Comparison of ENCODE assay signal across 10 mouse cellular contexts in genomic region chr12:5088639-5089038, GRCm38 (mm10).
DNase-seq lines count a peak whose midpoint lies in the region; ATAC-seq and TF ChIP-seq lines count a peak whose summit lies in the region.
"Had no signal": no experiment of that assay in that cellular context is flagged by ENCODE, and none has a peak within 500 bp of the region (broad histone marks: within the 10 kb centered on the region; RNA-seq: fewer than 3 reads in every experiment).

No protein-coding gene starts in this region.

- H3K27ac ChIP-seq in layer of hippocampus, adult 2 months = peak overlapping the region; percentile 67
- no peak overlapping the region for H3K27ac ChIP-seq in forebrain, embryonic 11.5 days (ENCODE audit: low read depth, low read length)
- H3K27ac ChIP-seq in hindbrain, embryonic 16.5 days (ENCODE audit: low read depth, low read length) = peak overlapping the region; percentile 73
- H3K27ac ChIP-seq in neural tube, embryonic 14.5 days (ENCODE audit: low read depth, low read length) = peak overlapping the region; percentile 69

- 48% methylated on average over 1 of the region's 1 CpGs for WGBS in forebrain, embryonic 11.5 days
- 11% methylated on average over 1 of the region's 1 CpGs for WGBS in hindbrain, embryonic 16.5 days
- 12% methylated on average over 1 of the region's 1 CpGs for WGBS in neural tube, embryonic 14.5 days

- no peaks in the 10 kb centered on the region for H3K36me3 ChIP-seq in forebrain, embryonic 11.5 days (ENCODE audit: control insufficient read depth, insufficient read depth, low read length)
- peaks cover 26% of the 10 kb centered on the region for H3K36me3 ChIP-seq in hindbrain, embryonic 16.5 days (ENCODE audit: control insufficient read depth, insufficient read depth, low read length)
- H3K36me3 ChIP-seq in neural tube, embryonic 14.5 days (ENCODE audit: control insufficient read depth, insufficient read depth, low read length) = 0 out of 2 replicates have a peak, but pooled peaks cover 15% of the 10 kb centered on the region

- 0 out of 2 replicates have a peak, but pooled peaks cover 2% of the 10 kb centered on the region for H3K4me1 ChIP-seq in forebrain, embryonic 11.5 days (replicated peaks; ENCODE audit: control insufficient read depth, insufficient read depth, low read length)
- peaks cover 22% of the 10 kb centered on the region for H3K4me1 ChIP-seq in hindbrain, embryonic 16.5 days (ENCODE audit: control insufficient read depth, insufficient read depth, low read depth, low read length)
- H3K4me1 ChIP-seq in neural tube, embryonic 14.5 days (ENCODE audit: control insufficient read depth, insufficient read depth, low read length) = peaks cover 15% of the 10 kb centered on the region

- H3K27me3 ChIP-seq in forebrain, embryonic 11.5 days (ENCODE audit: control insufficient read depth, insufficient read depth, low read length) = no peaks in the 10 kb centered on the region
- no peaks in the 10 kb centered on the region for H3K27me3 ChIP-seq in hindbrain, embryonic 16.5 days (replicated peaks; ENCODE audit: control insufficient read depth, insufficient read depth, low read length)
- H3K27me3 ChIP-seq in neural tube, embryonic 14.5 days (ENCODE audit: control insufficient read depth, insufficient read depth, low read length) = no peaks in the 10 kb centered on the region

- H3K4me2 ChIP-seq in forebrain, embryonic 11.5 days (ENCODE audit: low read depth, low read length, severe bottlenecking) = no peak overlapping the region
- H3K4me2 ChIP-seq in hindbrain, embryonic 16.5 days (ENCODE audit: low read length) = no peak overlapping the region
- no peak overlapping the region for H3K4me2 ChIP-seq in neural tube, embryonic 14.5 days (ENCODE audit: low read depth, low read length)

- 0 out of 2 replicates have a peak, but pooled peaks have one; percentile 12 for ATAC-seq in forebrain, embryonic 11.5 days (replicated peaks; ENCODE audit: low FRiP score)
- ATAC-seq in hindbrain, embryonic 16.5 days = peak; percentile 22
- ATAC-seq in neural tube, embryonic 14.5 days (ENCODE audit: low read depth) = peak; percentile 63
- no peak for ATAC-seq in monocyte, adult 5-6 weeks (replicated peaks; ENCODE audit: insufficient number of reproducible peaks, low FRiP score, low TSS enrichment, poor library complexity, severe bottlenecking)

- no peak for DNase-seq in layer of hippocampus, adult 2 months (ENCODE audit: low spot score in 2 of 2)
- no peak for DNase-seq in layer of hippocampus, adult 9-10 months (ENCODE audit: low spot score)
- DNase-seq in forebrain, embryonic 11.5 days (ENCODE audit: low spot score) = no peak
- DNase-seq in spleen, postnatal 10 days (ENCODE audit: low spot score in 2 of 2) = no peak
- DNase-seq in urinary bladder, adult 18-20 months (ENCODE audit: low spot score in 2 of 2) = no peak
- DNase-seq: lung, adult 2 months; thymus, postnatal 14 days had no signal

- no peak overlapping the region for H3K4me3 ChIP-seq in layer of hippocampus, adult 2 months
- H3K4me3 ChIP-seq in forebrain, embryonic 11.5 days (ENCODE audit: low read depth, low read length) = no peak overlapping the region
- H3K4me3 ChIP-seq in hindbrain, embryonic 16.5 days (ENCODE audit: low read length) = no peak overlapping the region
- no peak overlapping the region for H3K4me3 ChIP-seq in neural tube, embryonic 14.5 days (ENCODE audit: low read depth, low read length)

- H3K9ac ChIP-seq in forebrain, embryonic 11.5 days (ENCODE audit: low read length) = no peak overlapping the region
- H3K9ac ChIP-seq in hindbrain, embryonic 16.5 days (ENCODE audit: low read depth, low read length) = peak overlapping the region; percentile 38
- no peak overlapping the region for H3K9ac ChIP-seq in neural tube, embryonic 14.5 days (replicated peaks; ENCODE audit: low read depth, low read length)

- no peaks in the 10 kb centered on the region for H3K9me3 ChIP-seq in forebrain, embryonic 11.5 days (ENCODE audit: control insufficient read depth, low read length)
- no peaks in the 10 kb centered on the region for H3K9me3 ChIP-seq in hindbrain, embryonic 16.5 days (ENCODE audit: control insufficient read depth, low read length)
- H3K9me3 ChIP-seq in neural tube, embryonic 14.5 days (ENCODE audit: control insufficient read depth, low read length) = no peaks in the 10 kb centered on the region

- TF ChIP-seq CTCF in layer of hippocampus, adult 2 months (conservative IDR thresholded peaks at IDR 0.05) = no peak
